Mouse (Mus musculus): ENCODE results near the gene Rab21.

DNA sequence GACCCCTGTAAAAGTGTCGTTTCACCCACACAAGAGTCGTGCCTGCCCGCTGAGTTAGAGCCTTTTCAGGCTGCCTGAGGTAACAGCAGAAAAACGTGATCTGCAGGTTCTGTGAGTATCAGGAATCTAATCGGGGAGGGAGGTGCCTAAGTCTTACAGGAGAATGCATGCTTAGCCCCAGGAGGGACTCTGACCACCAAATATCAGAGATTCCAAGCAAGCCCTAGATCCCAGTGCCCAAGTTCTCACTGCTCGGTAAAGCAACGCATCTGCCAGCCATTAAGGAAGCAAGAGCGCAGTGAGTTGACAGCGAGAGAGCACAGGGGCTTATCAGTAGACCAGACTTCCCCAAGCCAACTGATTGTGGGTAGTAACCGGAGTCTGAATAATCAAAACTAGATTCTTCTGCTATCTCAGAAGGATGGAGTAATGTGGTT lies 63.1 kb downstream of the Rab21 start:
- TF ChIP-seq GATA1 (IDR thresholded peaks at IDR 0.05; ENCODE audit: borderline replicate concordance, low read length) (peak; percentile 62; the same call in 1 of the 3 replicates), FLI1 (IDR thresholded peaks at IDR 0.05; ENCODE audit: low read length) (no peak)
